Mouse (Mus musculus): ENCODE measurements around the gene Cfap54. TPM values are rescaled to one million over a fixed set of nuclear protein-coding genes. Genes with fewer than 3 reads are reported as not detected.

Cfap54 gene
- 1.3 and 1.5 TPM in 2 replicates for polyA plus RNA-seq (2016; fragmentation: Nextera tagmentation; extraction: Ambion mirVana)

DNA sequence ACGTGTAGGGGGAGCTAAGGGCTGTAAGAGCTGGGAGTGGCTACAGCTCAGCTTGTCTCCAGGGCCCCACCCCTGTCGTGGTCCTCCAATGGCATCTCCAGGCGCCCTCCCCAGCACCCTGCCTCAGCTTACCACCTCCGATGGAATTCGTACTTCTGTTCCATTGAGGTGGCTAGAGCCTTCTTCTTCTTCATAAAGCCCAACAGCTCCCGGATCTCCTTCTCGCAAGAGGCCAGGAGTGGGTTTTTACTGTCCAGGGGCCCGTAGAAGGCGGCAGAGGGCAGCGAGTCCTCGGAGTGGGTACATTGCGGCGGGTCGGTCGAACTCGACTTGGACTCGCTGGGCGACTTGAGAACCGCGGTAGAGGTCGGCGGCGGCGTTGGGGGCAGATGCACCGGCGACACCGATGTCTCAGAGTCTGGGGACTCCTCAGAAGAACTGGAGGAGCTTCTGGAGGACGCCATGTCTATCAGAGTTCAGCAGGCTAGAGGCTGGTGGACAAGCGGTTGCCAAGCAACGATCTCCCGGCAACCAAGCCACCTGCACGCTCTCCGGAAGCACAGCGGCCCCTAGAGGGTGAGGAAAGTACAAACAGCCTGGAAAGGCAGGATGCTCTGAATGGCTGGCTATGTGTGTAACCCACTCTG lies at the start of gene Cfap54:
Gene Cfap54, minus strand, starts transcription at position 486 of the 647 bp plus-strand sequence.
- WGBS = 2% methylated on average over 34 of the region's 34 CpGs
- Histone ChIP-seq H3K27ac (peak within 1 kb of the TSS; percentile 84), H3K9me3 (no peaks in the 10 kb centered on the region), H3K4me2 (peak within 1 kb of the TSS; percentile 59), H3K36me3 (replicated peaks) (no peaks in the 10 kb centered on the region), H3K9ac (peak within 1 kb of the TSS; percentile 30; the same call in 1 of the 2 replicates), H3K27me3 (no peaks in the 10 kb centered on the region), H3K4me1 (peaks cover 23% of the 10 kb centered on the region), H3K4me3 (replicated peaks) (peak within 1 kb of the TSS; percentile 60)
- peak; percentile 85 for ATAC-seq (ENCODE audit: low FRiP score)

DNA sequence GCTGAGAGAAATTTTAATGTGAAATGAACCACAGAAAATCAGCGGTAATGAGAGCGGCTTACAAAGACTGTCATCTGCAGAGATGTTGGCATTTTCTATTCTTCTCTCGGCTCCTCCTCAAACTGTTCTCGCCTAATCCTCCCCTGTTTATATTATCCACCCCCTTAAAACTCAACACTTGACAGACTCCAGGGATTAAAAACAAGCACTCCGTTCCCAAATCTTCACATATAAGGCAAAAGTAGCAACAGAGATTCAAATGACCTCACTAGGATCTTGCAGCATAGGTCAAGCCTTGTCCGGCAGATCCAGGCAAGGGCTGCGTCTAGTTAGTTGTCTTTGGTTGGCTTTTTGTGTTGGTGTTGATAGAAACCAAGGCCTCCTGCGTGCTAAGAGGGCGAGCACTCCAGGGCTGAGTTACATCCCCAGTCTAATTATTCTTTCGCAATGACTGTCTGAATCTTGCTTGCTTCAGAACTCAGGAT lies 49.1 kb upstream of the Cfap54 start:
- Histone ChIP-seq H3K4me2 (no peak overlapping the region), H3K9ac (no peak overlapping the region), H3K27ac (peak overlapping the region; percentile 66; the same call in 1 of the 2 replicates), H3K9me3 (no peaks in the 10 kb centered on the region), H3K36me3 (replicated peaks) (no peaks in the 10 kb centered on the region), H3K27me3 (no peaks in the 10 kb centered on the region), H3K4me3 (replicated peaks) (no peak overlapping the region), H3K4me1 (peaks cover 9% of the 10 kb centered on the region)
- 31% methylated on average over 10 of the region's 10 CpGs for WGBS
- no peak for ATAC-seq (ENCODE audit: low FRiP score)

DNA sequence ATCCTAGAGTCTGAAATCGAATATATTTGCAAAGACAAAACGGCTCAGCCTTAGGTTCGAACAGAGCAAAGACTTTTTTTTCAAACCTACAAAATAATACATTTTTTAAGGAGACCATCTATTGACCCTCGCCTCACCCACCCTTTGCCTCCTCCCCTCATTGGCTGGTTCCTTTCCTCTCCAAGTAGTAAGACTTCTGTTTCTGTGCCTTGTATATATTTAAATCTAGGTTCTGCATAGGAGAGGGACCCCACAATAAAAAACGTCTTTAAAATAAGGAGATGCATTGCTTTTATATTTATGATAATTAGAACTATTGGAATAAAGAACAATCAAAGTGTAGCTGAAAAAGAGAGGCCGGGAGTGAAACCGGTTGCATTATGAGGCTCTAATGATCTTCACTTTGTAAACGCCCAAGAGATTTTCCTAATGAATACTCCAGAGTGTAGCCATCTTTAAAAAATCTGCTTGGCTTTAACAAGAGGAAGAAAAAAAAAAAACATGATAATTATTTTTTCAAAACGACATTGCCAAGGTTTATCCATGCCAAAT lies 48.6 kb upstream of the Cfap54 start:
- Histone ChIP-seq H3K36me3 (replicated peaks) (no peaks in the 10 kb centered on the region), H3K4me2 (no peak overlapping the region), H3K4me1 (peaks cover 9% of the 10 kb centered on the region), H3K27me3 (no peaks in the 10 kb centered on the region), H3K4me3 (replicated peaks) (no peak overlapping the region), H3K27ac (no peak overlapping the region), H3K9me3 (no peaks in the 10 kb centered on the region), H3K9ac (no peak overlapping the region)
- ATAC-seq (ENCODE audit: low FRiP score) = no peak
- WGBS = 35% methylated on average over 9 of the region's 9 CpGs

DNA sequence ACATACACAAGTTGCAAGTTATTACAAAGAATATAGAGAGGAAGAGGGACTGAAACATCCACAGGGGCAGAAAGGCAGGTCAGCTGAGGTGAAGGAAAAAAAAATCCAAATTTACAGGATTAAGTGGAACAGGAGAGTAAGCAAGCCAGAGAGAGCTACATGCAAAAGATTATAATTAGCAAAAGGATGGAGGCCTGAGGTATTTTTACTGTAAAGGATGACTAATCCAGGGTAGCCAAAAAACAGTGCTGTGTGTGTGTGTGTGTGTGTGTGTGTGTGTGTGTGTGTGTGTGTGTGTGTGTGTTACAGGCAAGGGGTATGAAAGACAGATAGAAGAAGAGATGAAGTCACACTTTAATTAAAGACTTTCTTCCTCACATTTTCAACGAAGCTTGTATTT lies 47.9 kb upstream of the Cfap54 start:
- Histone ChIP-seq H3K9ac (no peak overlapping the region), H3K36me3 (replicated peaks) (no peaks in the 10 kb centered on the region), H3K27ac (no peak overlapping the region), H3K27me3 (no peaks in the 10 kb centered on the region), H3K4me3 (replicated peaks) (no peak overlapping the region), H3K4me2 (no peak overlapping the region), H3K9me3 (no peaks in the 10 kb centered on the region), H3K4me1 (peaks cover 9% of the 10 kb centered on the region)
- no peak for ATAC-seq (ENCODE audit: low FRiP score)
- WGBS = 81% methylated on average over 1 of the region's 1 CpGs

DNA sequence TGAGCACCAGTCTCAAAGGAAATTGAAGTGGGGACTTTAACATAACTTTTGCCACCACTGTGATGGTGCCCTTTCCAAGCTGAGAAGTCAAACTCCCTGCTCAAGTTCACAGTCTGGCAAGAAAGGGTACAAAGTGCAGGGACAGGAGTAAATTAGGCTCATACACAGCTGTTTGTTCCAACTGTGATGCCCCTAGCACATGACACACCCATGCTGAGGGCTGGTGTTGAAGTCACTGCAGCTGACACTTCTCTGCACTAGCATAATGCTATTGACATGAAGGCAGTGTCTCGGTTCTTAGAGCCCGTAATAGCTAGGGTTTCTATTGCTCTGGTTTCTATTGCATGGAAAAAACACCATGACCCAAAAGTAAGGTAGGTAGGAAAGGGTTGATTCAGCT lies 47.1 kb upstream of the Cfap54 start:
- Histone ChIP-seq H3K9me3 (no peaks in the 10 kb centered on the region), H3K27ac (no peak overlapping the region), H3K4me1 (peaks cover 9% of the 10 kb centered on the region), H3K27me3 (no peaks in the 10 kb centered on the region), H3K4me3 (replicated peaks) (no peak overlapping the region), H3K4me2 (no peak overlapping the region), H3K9ac (no peak overlapping the region), H3K36me3 (replicated peaks) (no peaks in the 10 kb centered on the region)
- WGBS = 85% methylated on average over 2 of the region's 2 CpGs
- no peak for ATAC-seq (ENCODE audit: low FRiP score)

GRCm38 (mm10) chr10:93126025-93126424 lies 44.6 kb upstream of the Cfap54 start:
- Histone ChIP-seq H3K4me1 (peaks cover 15% of the 10 kb centered on the region), H3K4me3 (replicated peaks) (no peak overlapping the region)
- ATAC-seq (ENCODE audit: low FRiP score) = no peak

GRCm38 (mm10) chr10:93123957-93124613 lies 42.7 kb upstream of the Cfap54 start:
- H3K4me1 ChIP-seq = peaks cover 6% of the 10 kb centered on the region; the same call in 1 of the 2 replicates
- no peaks in the 10 kb centered on the region for H3K36me3 ChIP-seq (replicated peaks)
- H3K27me3 ChIP-seq = no peaks in the 10 kb centered on the region
- H3K9me3 ChIP-seq = no peaks in the 10 kb centered on the region
- H3K4me2 ChIP-seq = no peak overlapping the region
- 85% methylated on average over 12 of the region's 12 CpGs for WGBS
- H3K4me3 ChIP-seq (replicated peaks) = no peak overlapping the region
- no peak overlapping the region for H3K27ac ChIP-seq
- H3K9ac ChIP-seq = no peak overlapping the region
- ATAC-seq (ENCODE audit: low FRiP score) = no peak

More at GRCm38 (mm10) chr10:93126025-93126424, 44.6 kb upstream of the Cfap54 start:
- no peaks in the 10 kb centered on the region for H3K36me3 ChIP-seq (replicated peaks)
- no peak overlapping the region for H3K9ac ChIP-seq
- H3K27ac ChIP-seq = no peak overlapping the region
- H3K4me2 ChIP-seq = no peak overlapping the region
- H3K27me3 ChIP-seq = no peaks in the 10 kb centered on the region
- H3K9me3 ChIP-seq = no peaks in the 10 kb centered on the region
- WGBS = 87% methylated on average over 3 of the region's 3 CpGs

DNA sequence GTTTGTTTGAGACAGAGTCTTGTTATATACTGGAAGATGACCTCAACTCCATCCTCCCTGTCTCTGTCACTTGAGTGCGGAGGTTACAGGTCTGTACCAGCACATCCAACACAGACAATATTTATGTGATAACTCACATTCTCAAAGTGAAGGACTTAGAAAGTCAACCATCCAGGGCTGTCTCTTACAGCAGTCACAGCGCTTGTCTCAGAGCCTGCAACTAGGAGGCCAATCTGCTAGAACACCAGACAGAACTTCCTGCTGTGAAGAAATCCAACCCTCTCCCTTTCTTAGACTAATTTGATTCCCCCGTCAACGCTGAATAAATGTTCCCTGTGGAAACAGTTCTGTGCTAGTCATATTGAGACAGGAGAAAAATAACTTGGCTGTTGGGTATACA lies 41.9 kb upstream of the Cfap54 start:
- 71% methylated on average over 4 of the region's 4 CpGs for WGBS
- no peak overlapping the region for H3K4me3 ChIP-seq (replicated peaks)
- no peak for ATAC-seq (ENCODE audit: low FRiP score)
- H3K27me3 ChIP-seq = no peaks in the 10 kb centered on the region
- H3K36me3 ChIP-seq (replicated peaks) = no peaks in the 10 kb centered on the region
- peaks cover 6% of the 10 kb centered on the region; the same call in 1 of the 2 replicates for H3K4me1 ChIP-seq
- no peaks in the 10 kb centered on the region for H3K9me3 ChIP-seq
- H3K27ac ChIP-seq = no peak overlapping the region
- H3K4me2 ChIP-seq = no peak overlapping the region
- H3K9ac ChIP-seq = no peak overlapping the region

DNA sequence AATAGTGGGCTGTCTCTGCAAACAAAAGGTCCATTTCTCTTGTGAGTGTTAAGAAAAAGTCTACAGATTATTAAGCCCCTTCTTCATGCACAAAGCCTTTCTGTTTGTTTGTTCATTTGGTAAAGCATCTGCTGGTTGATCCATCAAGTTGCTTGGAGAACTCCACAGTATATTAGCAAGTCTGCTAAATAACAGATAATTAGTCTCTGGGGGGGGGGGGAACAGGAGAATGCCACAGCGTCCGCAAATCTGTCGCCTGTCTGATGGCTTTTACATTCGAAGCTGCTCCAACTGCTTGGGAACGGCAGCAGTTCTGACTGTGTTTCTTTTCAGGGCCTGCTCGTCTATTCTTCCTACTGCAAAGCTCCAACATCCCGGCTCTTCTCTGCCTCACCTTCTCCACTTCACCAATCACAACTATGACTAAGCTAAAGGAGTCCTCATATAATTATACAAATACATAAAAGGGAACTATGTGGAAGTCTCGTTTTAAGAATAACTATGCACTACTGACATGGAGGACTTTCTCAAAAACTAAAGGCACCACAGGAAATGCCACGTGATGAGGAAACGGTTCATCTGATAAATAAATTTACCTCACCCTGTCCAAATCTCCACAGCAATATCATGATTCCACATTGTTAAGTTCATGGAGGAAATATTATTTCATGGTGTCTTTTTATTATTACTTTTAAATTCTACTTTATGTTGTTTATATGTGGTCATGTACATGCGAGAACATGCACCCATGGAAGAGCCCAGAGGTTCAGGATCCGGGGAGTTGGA lies 41.2 kb upstream of the Cfap54 start:
- Histone ChIP-seq H3K9ac (no peak overlapping the region), H3K27ac (no peak overlapping the region), H3K9me3 (no peaks in the 10 kb centered on the region), H3K27me3 (no peaks in the 10 kb centered on the region), H3K36me3 (replicated peaks) (no peaks in the 10 kb centered on the region), H3K4me1 (peaks cover 6% of the 10 kb centered on the region; the same call in 1 of the 2 replicates), H3K4me2 (no peak overlapping the region), H3K4me3 (replicated peaks) (no peak overlapping the region)
- 49% methylated on average over 12 of the region's 12 CpGs for WGBS
- no peak for ATAC-seq (ENCODE audit: low FRiP score)

DNA sequence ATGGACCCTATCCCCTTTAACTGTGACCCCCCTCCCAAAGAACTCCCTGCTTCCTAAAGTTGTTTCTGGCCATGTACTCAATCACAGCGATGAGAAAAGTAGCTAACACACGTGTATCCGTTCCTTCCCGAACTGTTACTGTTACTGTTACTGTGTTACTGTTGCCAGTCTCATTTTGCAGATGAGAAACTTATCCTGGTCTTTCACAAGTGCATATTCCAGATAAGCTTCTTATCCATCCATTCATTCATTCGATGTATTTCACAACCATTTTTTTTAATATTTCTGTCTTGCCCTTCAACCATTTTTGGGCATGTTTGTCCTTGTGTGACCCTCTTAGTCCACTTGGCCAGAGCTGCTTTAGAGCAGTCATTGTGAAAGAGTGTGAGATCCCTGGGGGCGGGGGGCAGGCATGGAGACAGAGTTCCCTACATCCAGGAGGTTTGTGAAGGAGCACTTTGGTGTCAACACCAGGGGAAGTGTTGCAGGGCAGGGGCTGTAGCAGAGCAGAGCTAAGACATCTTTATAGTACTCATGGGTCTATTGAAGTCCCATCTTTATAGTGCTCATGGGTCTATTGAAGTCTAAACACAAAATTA lies 39.9 kb upstream of the Cfap54 start:
- Histone ChIP-seq H3K4me1 (peaks cover 6% of the 10 kb centered on the region; the same call in 1 of the 2 replicates), H3K36me3 (replicated peaks) (no peaks in the 10 kb centered on the region), H3K27me3 (no peaks in the 10 kb centered on the region), H3K9ac (no peak overlapping the region), H3K4me2 (no peak overlapping the region), H3K27ac (no peak overlapping the region), H3K4me3 (replicated peaks) (no peak overlapping the region), H3K9me3 (no peaks in the 10 kb centered on the region)
- ATAC-seq (ENCODE audit: low FRiP score) = no peak
- WGBS = 92% methylated on average over 6 of the region's 6 CpGs

- Histone ChIP-seq H3K4me1 (peaks cover 6% of the 10 kb centered on the region; the same call in 1 of the 2 replicates), H3K27me3 (no peaks in the 10 kb centered on the region), H3K4me2 (no peak overlapping the region), H3K36me3 (replicated peaks) (no peaks in the 10 kb centered on the region), H3K9me3 (no peaks in the 10 kb centered on the region), H3K27ac (no peak overlapping the region), H3K4me3 (replicated peaks) (no peak overlapping the region), H3K9ac (no peak overlapping the region)
- 61% methylated on average over 5 of the region's 5 CpGs for WGBS
- ATAC-seq (ENCODE audit: low FRiP score) = no peak
Measured at GRCm38 (mm10) chr10:93119809-93120208, 38.4 kb upstream of the Cfap54 start.

DNA sequence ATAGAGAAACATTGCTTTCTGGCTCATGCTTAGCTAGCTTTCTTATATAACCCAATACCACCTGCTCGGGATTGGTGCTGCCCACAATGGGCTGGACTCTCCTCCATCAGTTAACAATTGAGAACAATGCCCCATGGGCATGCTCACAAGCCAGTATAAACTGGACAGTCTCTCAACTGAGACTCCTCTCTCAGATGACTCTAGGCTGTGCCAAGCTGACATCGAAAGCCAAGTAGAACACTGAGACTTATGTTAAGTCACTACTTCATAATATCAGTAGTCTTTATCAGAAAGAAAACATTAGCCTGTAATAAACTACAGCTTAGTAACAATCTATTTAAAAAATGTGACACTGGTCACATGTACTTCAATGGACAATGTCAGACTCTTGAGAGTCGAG lies 35.2 kb upstream of the Cfap54 start:
- Histone ChIP-seq H3K27ac (no peak overlapping the region), H3K9ac (no peak overlapping the region), H3K4me3 (replicated peaks) (no peak overlapping the region), H3K36me3 (replicated peaks) (no peaks in the 10 kb centered on the region), H3K9me3 (no peaks in the 10 kb centered on the region), H3K4me1 (no peaks in the 10 kb centered on the region), H3K4me2 (no peak overlapping the region), H3K27me3 (0 out of 2 replicates have a peak, but pooled peaks cover 2% of the 10 kb centered on the region)
- WGBS = 85% methylated on average over 3 of the region's 3 CpGs
- no peak for ATAC-seq (ENCODE audit: low FRiP score)

Data from forebrain, embryonic 12.5 days (tissue).